Mouse (Mus musculus): ENCODE results near the gene Ubac2.

GRCm38 (mm10) chr14:121879266-121879840 lies 933 bp downstream of the Ubac2 start:
- TF ChIP-seq CTCF (IDR thresholded peaks at IDR 0.05) (no peak), EP300 (IDR thresholded peaks at IDR 0.05) (peak; percentile 36)

Data from lung, postnatal 0 days (tissue).